Mouse (Mus musculus) heart, adult 2 months (tissue): ENCODE measurements around the gene Pdk2.

ENCODE experiments used
- CTCF ChIP-seq: fragments of 200-600 bp; IDR thresholded peaks from 2 replicates; pipeline ENCODE4 v1.8.1; 2022; ENCODE audit warnings: antibody characterized with exemption, mild to moderate bottlenecking, moderate library complexity
- EP300 ChIP-seq: fragments of 200-500 bp; IDR thresholded peaks from 2 replicates; pipeline ENCODE4 v1.6.1; 2011; ENCODE audit warnings: low read depth, low read length, control low read depth; ENCODE audit not compliant: insufficient read depth

DNA sequence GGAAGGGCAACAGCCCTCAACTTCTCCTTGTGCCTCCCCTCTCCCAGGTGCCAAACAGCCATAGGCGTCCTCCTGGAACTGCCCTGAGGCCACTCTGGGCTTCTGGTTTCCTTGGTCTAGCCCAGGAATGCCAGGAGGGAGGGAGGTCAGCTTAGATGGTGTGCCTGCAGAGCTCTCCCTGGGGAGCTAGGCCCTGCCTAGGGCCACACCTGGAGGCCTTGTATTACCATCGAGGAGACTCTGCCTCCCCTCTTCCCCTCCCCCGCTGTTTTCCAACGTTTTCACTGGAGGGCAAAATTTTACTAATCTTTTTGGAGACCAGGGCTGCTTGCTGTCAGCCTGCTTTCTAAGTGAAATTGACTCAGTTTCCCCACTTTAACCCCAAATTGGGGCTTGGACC is 35.1 kb downstream of the Pdk2 start:
- TF ChIP-seq CTCF = no peak
- no peak for TF ChIP-seq EP300
